Mouse (Mus musculus) fibroblast of lung, adult 2 months (primary cell): ENCODE data around the gene Rab33a.

Experiments
- DNase-seq: peaks from one replicate; pipeline ENCODE4 v3.0.0-alpha.2; 2011; ENCODE audit warnings: low read depth

Gene Rab33a

DNA sequence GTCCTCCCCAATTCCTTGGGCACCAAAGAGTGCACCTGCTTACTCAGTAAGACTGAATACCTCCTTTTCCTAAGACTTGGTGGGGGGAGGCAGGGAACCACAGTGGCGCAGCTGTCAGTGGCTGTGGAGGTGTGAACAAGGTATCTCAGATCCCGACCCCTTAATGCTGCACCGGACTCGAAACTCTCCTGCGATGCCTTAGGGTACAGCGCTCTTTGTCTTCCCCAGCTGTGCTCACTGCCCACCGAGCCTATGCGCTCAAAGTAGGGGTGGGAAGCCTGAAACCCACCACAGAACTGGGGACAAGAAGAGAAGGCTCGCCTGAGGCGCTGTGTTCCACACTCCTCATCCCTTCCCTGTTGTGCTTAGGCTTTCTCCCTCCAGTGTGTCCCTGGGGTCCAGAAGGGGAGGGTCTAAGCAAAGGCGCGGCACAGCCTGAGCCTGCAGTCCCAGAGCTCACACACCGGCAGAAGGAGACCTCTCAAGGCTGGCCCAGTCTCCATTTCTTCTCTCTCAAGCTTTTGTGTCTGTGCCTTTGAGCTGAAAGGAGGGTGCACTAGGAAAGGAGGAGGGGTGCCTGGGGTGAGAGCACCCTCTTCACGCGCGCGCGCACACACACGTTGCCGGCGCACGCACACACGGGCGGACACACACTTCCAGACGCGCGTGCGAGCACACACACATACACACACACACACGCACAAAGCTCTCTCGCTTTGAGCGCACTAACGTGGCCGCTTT lies at the start of gene Rab33a:
Gene Rab33a, plus strand, starts transcription at position 478 of the 741 bp plus-strand sequence.
- no peak for DNase-seq

DNA sequence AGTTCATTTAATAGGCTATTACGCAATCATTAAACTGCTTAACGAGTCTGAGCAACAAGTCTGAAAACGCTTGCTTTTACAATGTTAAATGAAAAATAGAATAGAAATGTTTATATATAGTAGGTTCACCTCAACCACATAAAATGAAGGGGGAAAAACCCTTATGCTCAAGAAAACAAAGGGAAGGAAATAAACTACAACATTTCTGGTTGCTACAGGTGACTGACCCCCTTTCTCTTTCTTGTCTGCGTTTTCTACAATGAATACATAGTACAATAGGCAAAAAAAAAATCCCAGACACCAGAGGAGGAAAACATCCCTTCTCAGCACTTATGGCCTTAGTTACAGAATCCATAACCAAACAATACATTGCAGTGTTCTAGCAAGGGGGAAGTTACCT lies 38.0 kb upstream of the Rab33a start:
- no peak for DNase-seq

DNA sequence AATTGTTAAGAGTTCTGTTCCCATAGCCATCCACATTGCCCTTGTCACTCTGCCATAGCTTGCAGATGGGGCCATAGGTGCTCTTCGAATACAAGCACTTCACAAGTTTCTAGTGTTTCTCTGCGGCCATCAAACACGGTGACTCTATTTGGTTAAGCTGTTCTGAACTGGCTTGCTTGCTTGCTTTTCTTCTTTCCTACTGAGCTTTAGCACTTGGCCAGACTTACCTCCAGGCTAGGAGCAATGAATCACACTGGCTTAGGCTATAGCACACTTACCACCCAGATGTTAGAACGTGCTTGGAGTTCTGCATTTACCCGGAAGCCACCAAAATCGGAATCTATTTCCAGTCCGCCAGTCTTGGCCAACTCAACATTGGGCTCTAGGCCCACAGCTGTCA lies 37.4 kb upstream of the Rab33a start:
- no peak for DNase-seq

DNA sequence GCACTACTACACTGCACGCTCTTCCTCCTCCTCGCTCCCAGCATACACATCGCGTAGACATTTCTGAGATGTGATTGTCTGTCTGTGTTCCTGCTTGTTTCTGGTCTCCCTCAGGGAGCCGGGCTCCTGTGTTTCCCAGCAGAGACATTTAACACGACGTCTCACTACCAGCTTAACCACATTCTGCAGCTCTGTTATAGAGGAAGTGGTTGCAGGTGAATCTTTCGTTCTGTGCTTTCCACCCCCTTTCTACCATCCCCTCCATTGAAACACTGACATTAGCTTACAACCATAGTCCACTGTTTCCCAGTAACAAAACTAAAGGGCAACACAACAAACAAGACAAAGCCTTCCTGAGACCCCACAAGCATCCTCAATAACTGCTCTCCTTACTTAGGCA lies 25.3 kb upstream of the Rab33a start:
- no peak for DNase-seq

DNA sequence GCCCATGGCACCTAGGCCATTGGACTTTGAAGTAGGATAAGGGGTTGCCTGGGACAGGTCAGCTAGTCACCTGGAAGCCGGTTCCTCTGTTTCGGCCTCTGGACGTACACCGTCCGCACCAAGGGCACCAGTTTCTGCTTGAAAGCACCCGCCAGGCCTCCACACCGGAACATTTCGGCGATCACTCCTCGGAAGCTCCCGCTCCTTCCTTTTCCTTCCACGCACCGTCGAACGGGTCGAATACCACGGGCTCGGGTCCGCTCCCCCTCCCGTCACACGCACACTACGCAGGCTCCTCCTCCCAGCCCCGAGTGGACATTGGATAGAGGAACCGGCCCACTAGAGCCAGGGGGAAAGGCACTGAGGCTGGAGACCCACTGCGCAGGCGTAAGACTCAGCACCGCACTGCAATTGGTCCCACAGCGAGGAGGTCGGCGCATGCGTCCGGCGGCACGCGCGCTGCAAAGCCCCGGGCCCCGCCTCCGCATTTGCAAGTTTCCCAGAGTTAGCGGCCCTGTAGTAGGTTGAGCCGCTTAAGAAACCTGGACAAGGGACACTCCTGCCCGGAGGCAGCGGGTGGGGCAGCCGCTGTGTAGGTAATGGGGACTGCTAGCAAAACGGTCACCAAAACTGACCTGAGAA lies 5.8 kb upstream of the Rab33a start, which contains the start of gene Aifm1:
Gene Aifm1, minus strand, starts transcription at position 398 of the 642 bp plus-strand sequence.
- DNase-seq = peak; percentile 86

DNA sequence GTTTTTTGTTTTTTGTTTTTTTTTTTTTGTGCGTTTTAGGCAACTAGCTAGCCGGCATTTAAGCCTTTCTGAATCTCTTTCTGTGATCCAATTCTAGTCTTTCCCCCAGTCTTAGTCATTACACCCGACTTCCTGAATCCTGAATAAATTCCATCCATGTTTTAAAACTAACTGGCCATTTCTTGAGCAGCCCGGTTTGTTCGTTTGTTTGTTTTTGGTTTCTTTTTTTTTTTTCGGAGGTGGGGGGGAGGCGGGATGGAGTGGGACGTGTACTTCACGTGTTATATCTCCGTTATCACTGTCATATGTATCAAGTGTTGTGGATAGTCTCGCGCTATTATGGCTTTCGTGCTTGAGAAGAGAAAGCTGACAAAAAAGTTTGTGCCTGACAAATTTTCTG lies 5.3 kb upstream of the Rab33a start:
- DNase-seq = peak; percentile 14

DNA sequence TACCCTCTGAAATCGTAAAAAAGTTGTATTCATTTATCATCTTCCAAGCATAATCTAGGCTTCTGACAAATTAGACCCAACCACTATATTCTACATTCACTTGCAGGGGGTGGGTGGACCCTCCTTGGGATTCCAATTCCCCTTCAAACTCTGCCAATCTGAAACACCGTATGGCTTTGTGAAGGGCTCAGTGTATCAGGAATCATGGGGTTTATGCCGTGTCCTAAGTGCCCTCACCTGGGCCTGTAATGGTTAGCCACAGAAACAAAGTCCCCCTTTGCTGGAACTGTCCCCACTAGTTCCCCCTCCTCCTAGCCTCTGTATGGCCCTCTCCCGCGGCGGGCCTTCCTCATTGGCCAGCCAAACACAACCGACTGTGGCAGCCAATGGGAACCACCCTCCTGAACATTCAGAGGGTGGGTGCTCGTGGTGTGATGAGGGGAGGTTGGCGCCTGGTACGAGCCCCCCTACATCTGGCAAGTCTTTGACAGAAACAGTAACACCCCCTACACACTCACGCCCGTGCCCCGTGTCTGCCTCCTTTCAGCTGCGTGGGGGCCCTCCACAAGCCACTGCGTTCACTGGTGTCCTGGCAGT lies 776 bp upstream of the Rab33a start:
- DNase-seq = no peak

DNA sequence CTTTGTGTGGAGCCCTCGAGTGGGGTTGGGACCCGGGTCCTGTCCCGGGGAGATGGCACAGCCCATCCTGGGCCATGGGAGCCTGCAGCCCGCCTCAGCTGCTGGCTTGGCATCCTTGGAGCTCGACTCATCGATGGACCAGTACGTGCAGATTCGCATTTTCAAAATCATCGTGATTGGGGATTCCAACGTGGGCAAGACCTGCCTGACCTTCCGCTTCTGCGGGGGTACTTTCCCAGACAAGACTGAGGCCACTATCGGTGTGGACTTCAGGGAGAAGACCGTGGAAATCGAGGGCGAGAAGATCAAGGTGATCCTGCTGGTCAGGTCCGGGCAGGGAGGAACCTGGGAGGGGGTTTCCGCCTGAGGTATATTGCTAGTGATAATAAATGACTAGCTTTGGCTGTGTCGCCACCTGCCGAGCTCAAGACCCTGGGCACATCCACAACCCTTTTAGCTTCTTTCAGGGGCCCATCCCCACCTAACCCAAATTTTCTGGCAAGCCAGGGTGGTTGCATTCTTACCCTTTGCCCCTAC lies 532 bp downstream of the Rab33a start:
- DNase-seq = no peak

DNA sequence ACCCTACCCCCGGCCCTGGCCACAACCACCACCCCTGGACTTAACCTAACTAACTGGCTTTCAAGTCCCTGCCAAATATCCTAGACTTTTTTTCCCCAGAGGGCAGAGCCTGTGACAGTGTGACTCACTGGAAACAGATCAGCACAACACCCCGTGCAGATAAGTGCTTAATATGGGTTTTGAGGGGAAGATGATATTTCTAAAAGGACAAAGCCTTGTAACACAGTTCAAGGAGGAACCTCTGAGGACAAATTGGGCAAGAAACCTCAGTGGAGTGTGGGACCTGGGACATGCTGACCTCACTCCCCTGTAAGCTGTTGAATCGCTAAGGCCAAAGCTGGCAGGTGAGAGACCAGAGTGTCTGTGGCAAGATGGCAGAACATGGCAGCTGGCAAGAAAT lies 2.6 kb downstream of the Rab33a start:
- no peak for DNase-seq

DNA sequence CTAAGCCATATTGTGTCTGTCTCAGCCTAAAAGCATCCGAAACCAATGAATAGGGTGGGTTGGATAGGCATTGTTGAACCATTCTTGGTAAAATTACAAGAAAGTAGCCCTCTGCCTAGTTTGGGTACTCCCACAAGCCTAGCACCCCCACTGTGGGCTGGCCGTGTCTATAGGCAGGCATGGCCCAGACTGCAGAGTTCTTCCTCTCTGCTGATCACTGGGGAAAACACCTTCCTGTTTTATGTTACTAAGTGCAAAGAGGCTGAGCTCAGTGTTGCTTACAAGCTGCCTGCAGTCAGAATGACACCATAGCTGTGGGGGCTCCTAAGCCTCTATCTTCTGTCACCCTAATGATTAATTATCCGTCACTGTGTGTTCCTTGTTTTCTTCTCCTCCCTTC lies 4.4 kb downstream of the Rab33a start:
- no peak for DNase-seq

DNA sequence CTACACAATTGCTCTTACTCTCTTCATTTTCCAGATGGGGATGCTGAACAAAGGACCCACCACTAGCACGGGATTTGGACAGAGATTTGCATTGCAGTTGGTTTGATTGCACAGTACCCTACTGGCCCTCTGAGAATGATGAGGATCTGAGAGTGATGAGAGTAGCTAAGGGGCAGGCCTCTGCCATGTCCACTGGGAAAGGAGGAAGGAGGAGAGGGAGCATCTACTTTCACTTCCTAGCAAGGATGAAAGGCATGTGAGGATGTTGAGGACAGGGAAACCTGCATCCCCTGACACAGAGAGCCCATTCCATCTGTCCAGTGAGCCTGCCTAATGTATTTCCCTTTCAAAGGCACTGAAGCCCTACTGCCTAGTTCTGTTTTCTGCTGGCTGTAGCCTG lies 6.2 kb downstream of the Rab33a start:
- DNase-seq = no peak

DNA sequence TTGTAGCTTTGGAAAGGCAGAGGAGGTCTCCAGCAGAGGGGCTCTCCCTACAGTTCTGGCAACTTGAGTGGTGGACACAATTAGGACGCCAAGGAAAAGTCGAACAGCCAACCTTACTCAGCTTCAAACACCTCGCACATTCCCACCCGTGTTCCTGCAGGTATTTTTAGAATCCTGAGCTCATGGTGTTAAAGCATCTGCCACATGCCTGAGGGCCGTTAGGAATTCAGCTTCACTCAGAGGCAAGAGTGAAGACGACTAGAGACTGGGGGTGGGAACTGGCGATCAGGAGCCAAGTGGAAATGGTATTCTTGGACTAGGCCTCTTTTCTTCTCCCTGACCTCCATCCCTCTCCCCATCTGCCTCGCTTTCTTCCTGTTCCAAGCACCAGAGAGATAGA lies 6.8 kb downstream of the Rab33a start:
- peak; percentile 17 for DNase-seq

DNA sequence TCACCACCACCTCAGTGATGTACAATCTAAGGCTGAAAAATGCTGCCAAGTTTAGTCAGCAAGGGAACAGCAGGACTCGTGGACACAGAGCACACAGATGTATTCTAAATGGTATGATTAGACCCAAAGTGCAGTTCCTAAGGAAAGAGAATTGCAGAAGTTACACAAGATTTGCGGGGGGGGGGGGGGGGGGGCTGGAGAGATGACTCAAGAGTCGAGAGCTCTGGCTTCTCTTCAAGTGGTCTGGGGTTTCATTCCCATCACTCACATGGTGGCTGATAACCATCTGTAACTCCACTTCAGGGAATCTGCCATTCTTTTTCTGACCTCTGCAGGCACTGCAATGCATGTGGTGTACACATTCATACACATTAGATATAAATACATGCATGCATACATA lies 7.3 kb downstream of the Rab33a start:
- DNase-seq = peak; percentile 17

DNA sequence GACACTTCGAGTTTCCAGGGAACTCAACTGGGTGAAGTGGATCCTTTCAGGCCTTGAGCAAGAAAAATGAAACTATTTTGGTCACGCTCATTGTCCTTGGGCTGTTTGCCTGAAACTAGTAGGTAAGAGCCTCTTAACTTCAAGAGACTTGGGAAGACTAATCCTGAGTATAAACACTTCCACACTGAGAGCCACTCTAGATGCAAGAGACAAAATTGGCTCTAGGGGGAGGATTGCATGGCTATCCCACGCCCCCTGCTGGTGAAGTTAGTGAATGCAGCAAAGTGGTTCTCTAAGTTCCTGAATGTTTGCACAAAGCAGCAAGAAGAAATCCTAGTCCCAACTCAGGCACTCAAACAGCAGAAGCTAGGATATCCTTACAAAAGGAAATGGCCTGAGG lies 13.1 kb downstream of the Rab33a start:
- DNase-seq = peak; percentile 27
